Mouse (Mus musculus) brain, embryonic 14.5 days (tissue): ENCODE measurements around the gene Ilf3.

Source experiments
- CTCF ChIP-seq: fragments of 200-500 bp; IDR thresholded peaks from 2 replicates; pipeline ENCODE4 v1.5.1; 2012; ENCODE audit warnings: inconsistent platforms, mild to moderate bottlenecking, moderate library complexity, borderline replicate concordance; ENCODE audit not compliant: insufficient read depth, insufficient read length; ENCODE audit errors: extremely low read depth
- POLR2A ChIP-seq: fragments of 200-500 bp; IDR thresholded peaks from 2 replicates; pipeline ENCODE4 v1.6.1; 2012; ENCODE audit warnings: mild to moderate bottlenecking, inconsistent platforms, borderline replicate concordance; ENCODE audit not compliant: poor library complexity, insufficient read depth, insufficient read length, severe bottlenecking; ENCODE audit errors: extremely low read depth

GRCm38 (mm10) chr9:21453003-21453402 lies 85.3 kb downstream of the Ilf3 start:
- TF ChIP-seq CTCF (no peak), POLR2A (no peak)
